Mouse (Mus musculus): Measurements from ENCODE around the gene Arih1.
A peak's percentile ranks its signal among the peaks of the same experiment; 100 is the strongest.
"Not testable (repeated sequence)": the region's sequence is repeated elsewhere in the genome, so short reads cannot be mapped to it uniquely, and the experiment has no call there.

The Arih1 gene

DNA sequence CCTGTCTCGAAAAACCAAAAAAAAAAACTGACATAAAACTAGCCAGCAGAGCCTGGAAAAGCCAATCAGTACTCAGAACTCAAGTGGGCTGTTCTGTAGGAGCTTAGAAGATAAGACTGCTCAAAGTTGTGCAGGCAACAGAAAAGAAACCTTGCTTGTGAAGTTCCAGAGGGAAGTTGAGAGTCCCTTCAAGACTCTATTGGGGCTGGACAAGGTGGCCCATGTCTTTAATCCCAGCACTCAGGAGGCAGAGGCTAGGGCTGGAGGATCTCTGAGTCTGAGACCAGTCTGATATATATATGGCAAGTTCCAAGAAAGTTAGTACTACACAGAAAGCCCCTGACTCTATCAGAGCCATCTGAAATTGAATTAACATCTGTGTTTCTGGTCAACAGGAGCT lies 28.0 kb downstream of the Arih1 start:
- DNase-seq (ENCODE audit: low spot score), result no peak

DNA sequence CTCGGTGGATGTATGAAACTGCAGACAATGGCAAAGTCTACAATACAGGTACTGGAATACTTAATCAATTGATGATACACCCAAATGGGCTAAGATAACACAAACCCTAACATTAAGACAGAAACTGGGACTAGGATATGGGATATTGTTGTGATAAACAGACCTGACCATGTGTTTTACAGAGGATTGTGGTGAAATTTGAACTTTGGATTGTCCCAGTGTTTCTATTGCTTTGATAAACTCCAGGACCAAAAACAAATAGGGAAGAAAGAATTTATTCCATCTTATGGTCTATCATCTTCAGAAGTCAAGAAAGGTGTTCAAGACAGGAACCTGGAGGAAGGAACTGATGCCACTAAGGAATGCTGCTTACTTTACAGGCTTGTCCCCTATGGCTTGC lies 28.7 kb downstream of the Arih1 start:
- DNase-seq (ENCODE audit: low spot score), result no peak

DNA sequence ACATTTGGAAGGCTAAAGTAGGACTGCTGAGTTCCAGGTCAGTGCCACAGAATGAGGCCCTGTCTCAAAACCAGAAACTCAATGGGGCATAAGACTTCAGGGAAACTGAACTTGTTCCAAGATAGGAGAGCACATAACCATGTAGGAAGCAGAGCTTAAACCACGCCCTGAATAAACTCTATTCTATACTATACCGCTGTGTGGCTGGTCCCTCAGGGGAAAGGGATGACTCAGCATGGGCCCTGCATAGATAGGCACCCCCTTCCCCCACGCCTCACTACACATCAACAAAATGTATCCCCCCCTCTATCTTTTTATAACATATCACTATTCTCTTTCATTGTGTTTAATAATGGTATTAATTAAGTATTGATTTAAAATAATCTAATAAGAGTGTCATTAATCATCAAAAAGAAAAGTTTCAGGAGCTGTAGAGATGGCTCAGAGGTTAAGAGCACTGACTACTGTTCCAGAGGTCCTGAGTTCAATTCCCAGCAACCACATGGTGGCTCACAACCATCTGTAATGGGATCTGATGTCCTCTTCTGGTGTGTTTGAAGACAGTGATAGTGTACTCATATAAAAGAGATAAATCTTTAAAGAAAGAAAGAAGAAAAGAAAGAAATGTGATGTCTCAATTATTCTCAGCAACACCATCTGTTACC lies 30.9 kb downstream of the Arih1 start:
- peak; percentile 69 for DNase-seq (ENCODE audit: low spot score)

DNA sequence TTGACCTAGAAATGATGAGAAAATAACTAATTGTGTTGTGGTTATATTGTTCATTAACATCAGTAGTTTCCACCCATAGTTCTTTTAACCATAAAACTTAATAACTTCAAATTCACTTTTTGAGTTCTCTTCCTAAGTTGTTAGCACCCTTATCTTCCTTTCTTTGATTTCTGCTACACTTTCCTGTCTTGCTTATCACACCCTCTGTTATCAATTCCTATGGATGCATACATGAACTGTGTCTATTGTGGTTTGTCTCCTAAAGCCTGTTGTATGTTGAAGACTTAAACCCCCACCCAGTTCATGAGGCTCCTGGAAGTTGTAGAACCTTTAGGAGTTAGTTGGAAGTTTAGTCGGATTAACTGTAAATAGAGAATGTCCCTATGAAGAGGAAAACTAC lies 52.7 kb downstream of the Arih1 start:
- DNase-seq (ENCODE audit: low spot score), result no peak

DNA sequence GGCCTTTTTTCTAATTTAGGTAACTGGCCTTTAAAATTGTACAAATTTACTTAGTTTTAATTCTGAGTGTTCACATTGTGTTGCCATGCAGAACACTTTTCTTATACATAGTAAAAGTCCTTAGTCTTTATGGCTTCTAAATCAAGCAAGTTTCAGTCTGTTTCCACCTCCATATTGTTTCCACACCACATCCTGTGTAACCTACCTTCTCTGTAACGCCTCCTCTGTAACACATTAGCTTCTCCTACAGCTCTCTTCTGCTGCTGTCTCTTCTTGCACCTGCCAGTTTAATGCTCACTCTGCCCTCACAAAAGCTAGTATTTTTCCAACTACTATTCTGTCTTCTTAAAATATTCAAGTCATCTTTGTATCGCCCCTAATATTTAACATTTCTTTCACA lies 54.8 kb downstream of the Arih1 start:
- DNase-seq (ENCODE audit: low spot score), result no peak

GRCm38 (mm10) chr9:59420487-59420886 lies 65.9 kb downstream of the Arih1 start:
- DNase-seq (ENCODE audit: low spot score), result no peak

GRCm38 (mm10) chr9:59407271-59407670 lies 79.1 kb downstream of the Arih1 start:
- no peak for DNase-seq (ENCODE audit: low spot score)

DNA sequence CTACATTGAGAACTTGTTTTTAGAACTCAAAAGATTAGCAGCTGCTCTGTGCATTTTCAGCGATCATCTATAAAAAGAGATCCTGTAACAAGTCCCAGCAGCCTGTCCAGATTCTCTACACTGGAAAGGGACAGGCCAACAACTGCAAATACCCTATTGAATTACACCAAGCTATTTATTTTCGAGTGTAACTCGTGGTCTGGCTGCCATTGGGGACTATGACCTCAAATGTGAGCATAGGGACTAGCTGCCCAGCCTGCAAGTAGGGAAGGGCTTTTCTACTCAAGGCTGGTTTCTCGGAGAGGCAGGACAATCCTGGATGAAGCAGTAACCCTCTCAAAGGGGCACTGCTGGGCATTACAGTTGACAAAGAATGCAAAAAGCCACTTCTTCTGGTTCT lies 97.3 kb downstream of the Arih1 start:
- DNase-seq (ENCODE audit: low spot score), result no peak

GRCm38 (mm10) chr9:59388311-59388710 lies 98.1 kb downstream of the Arih1 start:
- DNase-seq (ENCODE audit: low spot score), result no peak

GRCm38 (mm10) chr9:59387461-59387860 lies 99.0 kb downstream of the Arih1 start:
- no peak for DNase-seq (ENCODE audit: low spot score)

DNA sequence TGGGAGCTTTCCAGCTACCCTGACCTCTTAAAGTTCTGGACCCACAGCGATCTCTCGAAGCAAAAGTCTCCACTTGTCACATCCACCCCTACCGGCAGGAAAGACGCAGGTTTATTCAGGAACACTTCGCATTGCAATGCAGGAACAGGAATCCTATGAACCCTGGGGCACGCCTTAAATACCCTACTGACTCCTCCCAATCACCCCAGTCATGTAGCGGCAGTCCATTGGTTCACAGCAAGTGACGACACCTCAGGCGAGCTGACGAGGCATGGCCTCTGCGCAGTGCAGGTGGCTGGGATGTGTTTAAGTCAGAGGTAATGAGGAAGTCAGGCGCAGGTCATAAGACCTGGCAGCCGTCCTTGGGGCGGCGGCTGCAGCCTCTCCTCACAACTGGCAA lies 110.8 kb downstream of the Arih1 start:
- no peak for DNase-seq (ENCODE audit: low spot score)

DNA sequence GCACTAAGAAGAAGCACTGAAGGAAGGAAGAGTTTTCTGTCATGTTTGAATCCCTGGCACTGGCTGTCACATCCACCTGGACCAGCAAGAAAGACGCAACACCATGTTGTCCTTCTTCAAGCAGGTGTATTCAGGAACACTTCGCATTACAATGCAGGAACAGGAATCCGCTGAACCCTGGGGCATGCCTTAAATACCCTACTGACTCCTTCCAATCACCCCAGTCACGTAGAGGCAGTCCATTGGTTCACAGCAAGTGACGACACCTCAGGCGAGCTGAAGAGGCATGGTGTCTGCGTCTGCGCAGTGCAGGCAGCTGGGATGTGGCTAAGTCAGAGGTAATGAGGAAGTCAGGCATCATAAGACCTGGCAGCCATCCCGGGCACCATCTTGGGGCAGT lies 116.8 kb downstream of the Arih1 start:
- DNase-seq (ENCODE audit: low spot score), result no peak

DNA sequence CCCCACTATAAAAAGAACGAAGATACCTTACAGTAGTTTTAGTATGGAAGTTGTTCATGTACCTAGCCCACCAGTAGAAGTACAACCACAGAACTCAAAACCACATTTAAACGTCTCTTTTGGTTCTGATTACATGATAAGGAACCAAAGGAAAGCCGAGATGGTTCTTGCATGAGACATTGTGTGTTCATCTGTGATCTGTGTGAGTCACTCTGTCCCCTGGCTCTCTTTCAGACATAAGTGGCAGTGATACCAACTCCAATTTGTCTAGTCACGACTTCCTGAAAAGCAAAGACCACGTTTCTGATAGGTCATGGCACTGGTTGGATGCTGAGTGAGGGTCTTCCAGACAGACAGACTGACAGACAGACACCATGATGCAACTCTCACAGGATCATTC lies 117.2 kb downstream of the Arih1 start:
- DNase-seq (ENCODE audit: low spot score), result no peak

DNA sequence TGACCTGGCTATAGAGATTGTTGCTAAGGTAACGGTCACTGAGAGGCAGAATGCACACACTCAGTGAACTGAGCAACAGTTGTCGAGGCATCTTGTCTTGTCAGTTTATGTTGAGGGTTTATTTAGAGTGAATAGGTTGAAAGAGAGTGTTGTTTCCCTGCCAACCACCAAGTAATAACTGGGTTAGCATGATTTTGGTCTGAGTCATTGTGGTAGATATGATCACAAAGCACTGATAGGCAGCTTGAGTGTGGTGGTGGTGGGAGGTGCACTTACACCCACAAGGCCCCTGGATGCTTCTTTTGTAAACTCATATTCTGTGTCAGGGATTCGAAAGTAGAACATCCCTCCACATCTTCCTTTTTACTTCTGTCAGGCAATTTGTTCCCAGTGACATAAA lies 125.9 kb downstream of the Arih1 start:
- not testable (repeated sequence) for DNase-seq (ENCODE audit: low spot score)

- not testable (repeated sequence) for DNase-seq (ENCODE audit: low spot score)
Observed at GRCm38 (mm10) chr9:59358041-59358440, 128.4 kb downstream of the Arih1 start.

DNA sequence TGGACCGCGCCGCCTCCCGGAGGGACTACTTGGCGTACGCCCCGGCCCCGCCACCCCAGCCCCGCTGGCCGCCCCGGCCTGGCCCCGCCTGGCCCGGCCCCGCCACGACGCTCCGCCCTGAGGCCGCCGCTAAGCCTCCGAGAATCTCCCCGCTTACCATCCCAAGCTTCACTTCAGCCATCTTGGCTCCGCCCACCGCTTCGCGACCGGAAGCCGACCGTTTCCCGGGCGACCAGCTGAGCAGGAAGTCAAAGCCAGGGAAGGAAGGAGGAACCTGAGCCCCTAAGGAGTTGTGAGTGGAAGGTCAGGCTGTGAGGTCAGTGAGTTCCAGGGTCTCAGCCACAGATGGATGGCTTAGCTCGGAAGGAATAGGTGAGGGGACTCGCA lies 133.2 kb downstream of the Arih1 start, which contains the start of gene Bbs4:
Gene Bbs4 (minus strand): TSS at position 256 of the 387 bp plus-strand sequence.
- DNase-seq (ENCODE audit: low spot score), result peak; percentile 90

DNA sequence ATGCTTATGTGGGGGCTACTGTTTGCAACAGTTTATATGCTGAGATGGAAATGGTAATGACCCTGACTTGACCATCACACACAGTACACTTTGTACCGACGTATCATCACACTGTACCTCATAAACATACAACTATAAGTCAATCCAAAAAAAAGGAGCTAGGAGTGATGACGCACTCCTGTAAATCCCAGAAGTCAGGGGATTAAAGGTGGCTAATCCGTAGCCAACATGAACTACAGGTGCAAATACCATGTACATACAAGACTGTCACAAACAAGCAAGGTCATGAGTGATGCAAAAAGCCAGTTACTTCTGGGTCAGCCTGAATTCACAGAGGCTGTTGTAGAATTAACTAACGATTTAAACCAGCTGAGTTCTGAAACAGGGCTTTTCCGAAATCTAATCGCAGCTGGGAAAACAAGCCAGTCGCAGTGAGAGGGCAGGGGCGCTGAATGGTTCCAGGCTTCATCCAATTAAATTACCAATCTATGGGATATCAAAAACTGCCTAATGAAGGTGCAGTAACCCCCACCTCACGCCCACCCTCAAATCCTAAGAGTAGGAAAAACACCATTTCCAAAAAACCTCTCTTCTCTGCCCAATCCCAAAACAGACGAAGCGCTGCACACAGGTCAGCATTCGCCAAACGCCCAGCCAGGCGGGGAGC lies 133.7 kb downstream of the Arih1 start:
- DNase-seq (ENCODE audit: low spot score), result peak; percentile 19

DNA sequence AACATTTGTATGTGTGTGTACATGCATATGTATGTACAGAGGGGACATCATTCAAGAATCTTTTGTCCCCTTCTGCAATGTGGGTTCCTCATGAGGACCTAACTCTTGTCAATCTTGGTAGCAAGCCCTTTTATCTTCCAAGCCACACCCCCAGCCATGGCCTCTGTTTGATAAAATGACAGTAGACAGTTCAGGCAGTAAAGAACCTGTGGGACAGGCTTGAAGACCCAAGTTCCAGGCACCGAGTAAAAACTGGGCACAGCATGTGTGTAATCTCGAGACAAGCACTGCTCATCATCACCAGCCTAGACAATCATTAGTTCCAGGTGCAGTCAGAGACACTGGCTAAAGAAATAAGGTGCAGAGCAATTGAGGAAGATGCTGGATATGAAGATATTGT lies 140.2 kb downstream of the Arih1 start:
- DNase-seq (ENCODE audit: low spot score), result no peak

DNA sequence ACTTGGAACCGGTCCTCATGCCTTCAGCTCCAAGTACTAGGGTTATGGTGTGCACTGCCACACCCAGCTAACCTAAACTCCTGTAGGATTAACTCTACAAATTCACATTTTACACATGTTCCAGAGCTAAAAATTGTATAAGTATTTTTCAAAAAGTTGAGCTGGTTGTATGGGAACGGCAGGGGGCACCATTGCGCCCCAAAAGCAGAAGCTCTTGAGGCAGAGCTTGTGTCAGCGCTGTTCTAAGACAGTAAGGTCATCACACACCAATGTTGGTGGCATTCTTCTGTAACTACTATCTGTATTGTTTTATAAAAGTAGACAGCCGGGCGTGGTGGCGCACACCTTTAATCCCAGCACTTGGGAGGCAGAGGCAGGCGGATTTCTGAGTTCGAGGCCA lies 146.4 kb downstream of the Arih1 start:
- DNase-seq (ENCODE audit: low spot score), result peak; percentile 37

DNA sequence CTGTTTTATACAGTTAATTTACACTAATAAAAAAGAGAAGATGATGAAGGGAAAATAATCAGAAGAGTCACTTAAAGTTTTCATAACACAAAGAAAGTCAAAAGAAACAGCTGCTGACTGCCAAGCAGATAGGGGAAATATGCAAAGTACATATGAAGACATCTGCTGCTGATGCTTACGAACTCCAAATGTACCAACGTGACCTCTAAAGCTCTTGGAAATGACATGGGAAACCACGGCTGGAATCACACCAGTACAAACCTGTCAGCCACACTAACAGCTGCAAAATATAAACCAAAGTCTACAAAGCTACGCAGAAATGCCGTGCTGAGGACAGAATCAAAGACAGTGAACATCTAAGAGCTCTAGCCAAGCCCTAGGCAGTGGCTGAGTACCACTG lies 147.3 kb downstream of the Arih1 start:
- DNase-seq (ENCODE audit: low spot score), result no peak

- no peak for DNase-seq (ENCODE audit: low spot score)
Observed at GRCm38 (mm10) chr9:59338411-59338810, 148.0 kb downstream of the Arih1 start.
